Mouse (Mus musculus) heart, adult 9 months (tissue): ENCODE data around the gene Lnpk.

Source experiments
- DNase-seq, 2 experiments: peaks; one replicate each; pipeline ENCODE4 v3.0.0; 2022; ENCODE audit warnings: low spot score in 2 of 2

Gene Lnpk

GRCm38 (mm10) chr2:74578843-74579489 lies at the start of gene Lnpk:
TSS of gene Lnpk (minus strand) at chr2:74579435.
- peak; percentile 91 to 93 for DNase-seq

DNA sequence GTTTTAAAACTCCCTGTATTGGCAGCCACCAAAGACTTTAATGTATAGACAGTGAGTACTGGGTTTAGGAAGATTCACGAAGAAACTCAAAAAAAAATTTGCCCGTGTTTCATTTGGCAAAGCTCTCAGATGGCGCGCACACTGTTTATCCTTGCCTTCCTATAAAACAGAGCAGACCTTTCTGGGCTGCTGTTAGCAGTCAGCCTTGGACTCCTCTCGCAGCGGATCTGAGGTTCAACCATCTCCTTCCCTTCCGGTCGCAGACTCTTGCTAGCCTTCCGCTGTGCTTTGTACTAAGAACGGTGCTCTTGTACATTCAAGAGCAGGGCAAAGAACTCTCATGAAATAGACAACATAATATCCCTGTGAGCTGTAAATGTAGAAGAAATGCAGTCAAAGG lies 41.1 kb upstream of the Lnpk start:
- DNase-seq = no peak

GRCm38 (mm10) chr2:74619676-74620246 lies 40.5 kb upstream of the Lnpk start:
- DNase-seq = no peak

DNA sequence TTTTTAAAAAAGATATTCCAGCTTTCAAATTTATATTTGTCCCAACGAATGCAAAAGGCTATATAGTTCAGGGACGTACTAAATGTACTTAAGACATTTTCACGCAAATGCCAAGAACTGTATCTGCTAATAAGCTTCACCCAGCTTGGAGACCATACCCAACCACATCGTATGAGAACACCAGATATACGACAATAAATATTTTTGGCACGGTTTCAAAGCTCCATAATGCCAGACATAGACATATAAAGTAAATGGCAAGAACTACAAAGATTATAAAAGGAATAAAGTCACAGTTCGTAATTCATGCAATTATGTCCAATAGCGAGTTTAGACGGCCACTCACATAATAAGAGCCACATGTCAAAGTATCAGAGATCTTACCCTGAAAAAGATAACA lies 38.5 kb upstream of the Lnpk start:
- DNase-seq = no peak

GRCm38 (mm10) chr2:74611406-74611805 lies 32.2 kb upstream of the Lnpk start:
- DNase-seq = no peak

- DNase-seq = no peak
Observed at GRCm38 (mm10) chr2:74609350-74609749, 30.1 kb upstream of the Lnpk start.

DNA sequence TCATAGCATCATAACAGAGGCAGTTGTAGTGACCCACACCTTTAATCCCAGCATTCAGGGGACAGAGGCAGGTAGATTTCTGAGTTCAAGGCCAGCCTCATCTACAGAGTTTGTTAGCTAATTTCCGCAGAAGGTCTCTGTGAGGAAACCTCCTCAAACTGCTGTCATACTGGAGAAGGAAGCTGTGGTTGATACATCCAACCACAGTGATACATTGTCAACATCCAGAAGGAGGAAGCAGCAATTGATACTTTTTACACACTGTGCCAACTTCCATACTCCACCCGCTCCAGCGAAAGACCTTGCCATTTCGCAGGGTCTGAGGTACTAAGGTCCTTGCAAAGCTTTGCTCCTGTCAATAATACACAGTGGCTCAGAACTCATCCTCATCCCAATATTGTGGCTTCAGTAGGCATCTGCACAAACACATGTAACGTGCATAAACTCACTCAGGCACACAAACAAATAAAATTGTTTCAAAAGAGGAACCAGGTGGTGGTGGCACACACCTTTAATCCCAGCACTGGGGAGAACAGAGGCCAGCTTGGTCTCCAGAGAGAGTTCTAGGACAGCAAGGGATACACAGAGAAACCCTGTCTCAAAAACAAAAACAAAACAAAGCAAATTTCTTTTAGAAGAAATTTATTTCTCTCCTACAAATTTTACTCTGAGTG lies 27.0 kb upstream of the Lnpk start:
- DNase-seq = peak in 1 of 2 experiments; percentile 1

DNA sequence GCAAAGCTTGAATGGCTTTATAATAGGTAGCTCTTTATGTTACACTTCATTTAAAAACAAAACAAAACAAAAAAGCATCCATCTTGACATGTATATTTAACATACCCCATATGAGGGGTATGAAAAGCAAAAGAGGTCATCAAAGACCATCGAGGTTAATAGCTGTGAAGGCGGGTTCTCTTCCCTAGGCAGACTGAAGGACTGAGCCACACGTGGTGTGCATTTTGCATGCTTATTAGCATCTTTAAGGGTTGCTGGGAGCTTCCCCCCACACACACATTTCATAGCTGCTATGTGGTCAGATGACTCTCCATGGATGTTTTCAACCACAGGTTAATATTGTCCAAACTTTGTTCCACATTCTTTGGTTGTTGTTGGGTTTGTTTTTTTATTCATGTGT lies 24.8 kb upstream of the Lnpk start:
- no peak for DNase-seq

- DNase-seq = no peak
Observed at GRCm38 (mm10) chr2:74602483-74602882, 23.2 kb upstream of the Lnpk start.

- DNase-seq = no peak
Observed at GRCm38 (mm10) chr2:74597169-74597568, 17.9 kb upstream of the Lnpk start.

GRCm38 (mm10) chr2:74596094-74596493 lies 16.9 kb upstream of the Lnpk start:
- DNase-seq = no peak

- DNase-seq = peak; percentile 9 to 12
Observed at GRCm38 (mm10) chr2:74578146-74578842, 941 bp downstream of the Lnpk start.

GRCm38 (mm10) chr2:74570390-74570789 lies 8.8 kb downstream of the Lnpk start:
- no peak for DNase-seq

- DNase-seq = no peak
Observed at GRCm38 (mm10) chr2:74559822-74560221, 19.4 kb downstream of the Lnpk start.

- no peak for DNase-seq
Observed at GRCm38 (mm10) chr2:74559092-74559491, 20.1 kb downstream of the Lnpk start.

DNA sequence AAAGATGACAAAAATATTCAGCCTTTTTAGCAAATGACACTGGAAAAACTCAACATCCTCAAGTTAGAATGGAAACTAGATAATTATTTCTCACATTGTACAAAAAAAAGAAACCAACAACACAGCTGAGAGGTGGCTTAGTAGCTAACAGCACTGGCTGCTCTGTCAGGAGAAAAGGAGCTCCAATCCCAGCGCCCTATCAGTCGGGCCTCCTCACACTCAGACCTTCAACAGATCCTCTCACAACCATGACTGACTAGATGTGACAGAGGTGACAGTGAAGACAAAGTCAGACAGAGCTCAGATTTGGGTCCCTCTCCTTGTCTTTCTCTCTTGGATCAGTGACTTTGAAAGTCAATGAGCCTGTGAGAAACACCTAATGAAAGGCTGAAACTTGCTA lies 21.8 kb downstream of the Lnpk start:
- no peak for DNase-seq

DNA sequence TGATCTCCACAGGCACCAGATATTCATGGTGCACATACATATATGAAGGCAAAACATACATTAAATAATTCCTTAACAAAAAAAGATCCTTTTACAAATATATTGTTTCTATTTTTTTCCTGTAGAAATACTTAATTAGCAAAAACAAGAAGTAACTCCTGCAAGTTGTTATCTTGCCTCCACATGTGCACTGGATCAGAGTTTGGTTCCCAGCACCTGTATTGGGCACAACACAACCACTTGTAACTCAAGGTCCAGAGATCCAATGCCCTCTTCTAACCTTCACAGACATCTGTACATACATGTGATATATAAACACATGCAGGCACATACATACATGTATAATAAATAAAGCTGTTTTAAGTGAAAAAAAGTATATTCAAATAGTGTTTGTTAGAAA lies 27.3 kb downstream of the Lnpk start:
- DNase-seq = no peak

- no peak for DNase-seq
Observed at GRCm38 (mm10) chr2:74548306-74548705, 30.9 kb downstream of the Lnpk start.

DNA sequence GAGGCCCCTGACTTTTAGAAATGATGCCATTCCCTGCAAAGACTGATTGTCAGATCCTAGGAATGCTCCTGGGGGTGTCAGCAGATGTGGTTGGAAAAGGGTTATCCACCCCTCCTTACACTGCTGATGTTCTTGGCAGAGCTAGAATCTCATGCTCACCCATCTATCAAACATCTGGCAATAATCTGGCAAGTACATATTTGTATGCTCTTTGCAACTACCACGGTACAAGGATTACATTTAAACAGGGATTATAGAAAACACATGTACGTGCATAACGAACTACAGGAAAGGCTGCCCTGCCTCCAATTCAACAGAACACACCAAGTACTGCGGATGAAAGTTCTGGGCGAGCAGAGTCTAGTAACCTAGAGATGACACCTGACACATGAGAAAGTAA lies 70.9 kb downstream of the Lnpk start:
- DNase-seq = no peak

DNA sequence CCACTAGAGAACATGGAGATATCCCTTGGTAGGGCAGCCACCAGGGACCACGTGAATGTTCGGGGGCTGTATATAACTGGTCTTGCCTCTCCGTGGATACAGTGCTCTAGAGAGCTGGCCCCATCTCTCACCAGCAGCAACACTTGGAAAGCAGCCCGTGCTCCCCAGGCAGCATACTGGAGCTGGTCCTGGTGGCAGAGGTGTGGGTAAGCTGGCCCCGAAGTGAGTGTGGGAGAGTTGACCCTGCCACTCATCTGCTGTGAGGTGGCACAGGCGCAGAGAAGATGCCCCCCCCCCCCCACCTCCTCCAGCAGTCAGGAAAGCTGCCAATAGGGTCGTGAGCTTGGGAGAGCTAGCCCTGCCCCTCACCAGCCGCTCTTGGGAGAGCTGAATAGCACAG lies 72.8 kb downstream of the Lnpk start:
- no peak for DNase-seq

DNA sequence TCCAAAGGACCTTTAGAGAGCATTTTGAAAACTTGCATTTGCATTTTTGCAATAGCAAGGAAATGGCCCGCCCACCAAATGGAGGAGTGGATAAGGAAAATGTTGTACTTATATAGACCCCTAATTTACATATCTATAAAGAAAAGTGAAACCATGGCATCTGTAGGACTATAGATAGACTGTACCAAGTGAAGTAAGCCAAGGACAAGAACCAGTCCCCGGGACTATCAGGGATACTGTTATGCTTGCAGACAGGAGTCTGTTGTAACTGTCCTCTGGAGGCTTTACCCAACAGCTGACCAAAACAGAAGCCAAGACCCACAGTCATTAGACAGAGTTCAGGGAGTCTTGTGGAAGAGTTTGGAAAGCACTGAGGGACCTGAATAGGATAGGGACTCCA lies 78.9 kb downstream of the Lnpk start:
- no peak for DNase-seq

DNA sequence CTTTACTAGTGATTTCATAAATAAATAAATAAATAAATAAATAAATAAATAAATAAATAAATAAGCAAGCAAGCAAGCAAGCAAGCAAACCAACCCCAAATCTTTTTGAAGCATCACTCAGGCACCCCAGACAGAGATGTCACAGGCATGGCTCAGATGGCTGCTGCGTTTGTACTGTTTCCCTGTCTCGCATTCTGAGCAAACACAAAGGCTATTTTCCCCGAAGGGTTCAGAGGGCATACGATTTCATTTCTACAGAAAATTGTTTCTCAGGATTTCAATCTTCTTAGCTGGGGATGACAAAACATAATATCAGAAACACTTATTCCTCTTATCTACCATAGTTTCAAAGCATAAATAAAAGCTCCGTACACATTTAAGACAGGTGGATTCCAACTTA lies 81.4 kb downstream of the Lnpk start:
- no peak for DNase-seq

DNA sequence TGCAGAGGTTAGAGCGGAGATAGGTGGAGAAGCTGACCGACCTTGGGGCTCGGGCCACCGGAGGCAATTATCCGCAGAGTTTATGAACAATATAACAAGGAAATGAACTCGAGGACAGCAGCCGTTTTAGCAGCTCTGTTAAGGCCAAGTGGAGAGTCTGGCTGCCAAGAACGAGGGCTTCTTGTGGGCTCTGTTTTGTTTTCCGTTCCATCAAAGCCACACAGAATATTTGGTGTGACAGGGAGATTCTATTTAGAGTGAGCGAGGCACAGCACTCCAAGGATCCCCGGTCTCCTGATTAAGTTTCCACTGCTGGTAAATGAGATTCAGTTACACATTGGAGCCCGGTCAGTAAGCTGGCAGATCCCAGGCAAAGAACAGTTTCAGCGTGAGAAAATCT lies 87.8 kb downstream of the Lnpk start:
- no peak for DNase-seq
